In genomic region chr12:28734271-28734670, GRCm38 (mm10) we compare ENCODE assay signal across 28 mouse cellular contexts.
"Had no signal": no experiment of that assay in that cellular context is flagged by ENCODE, and none has a peak within 500 bp of the region (broad histone marks: within the 10 kb centered on the region; RNA-seq: fewer than 3 reads in every experiment).

No protein-coding gene starts in this region.

- H3K27ac ChIP-seq: limb, embryonic 10.5 days; limb, embryonic 12.5 days; limb, embryonic 13.5 days; limb, embryonic 15.5 days; liver, embryonic 12.5 days; liver, embryonic 13.5 days; liver, embryonic 14.5 days; liver, embryonic 15.5 days; lung, embryonic 15.5 days; macrophage; midbrain, embryonic 10.5 days; midbrain, embryonic 12.5 days; midbrain, embryonic 13.5 days; midbrain, embryonic 15.5 days; neural tube, embryonic 12.5 days; neural tube, embryonic 13.5 days had no signal

- H3K4me1 ChIP-seq: limb, embryonic 10.5 days; limb, embryonic 12.5 days; limb, embryonic 13.5 days; limb, embryonic 15.5 days; liver, embryonic 12.5 days; liver, embryonic 15.5 days; lung, embryonic 15.5 days; midbrain, embryonic 10.5 days; midbrain, embryonic 12.5 days; midbrain, embryonic 13.5 days; midbrain, embryonic 15.5 days; neural tube, embryonic 12.5 days; neural tube, embryonic 13.5 days had no signal

- H3K9me3 ChIP-seq: limb, embryonic 10.5 days; limb, embryonic 13.5 days; limb, embryonic 15.5 days; liver, embryonic 15.5 days; lung, embryonic 15.5 days; midbrain, embryonic 10.5 days; midbrain, embryonic 12.5 days; midbrain, embryonic 15.5 days; neural tube, embryonic 12.5 days; neural tube, embryonic 13.5 days had no signal

- H3K4me3 ChIP-seq: limb, embryonic 10.5 days; limb, embryonic 12.5 days; limb, embryonic 13.5 days; limb, embryonic 15.5 days; liver, embryonic 12.5 days; liver, embryonic 13.5 days; liver, embryonic 15.5 days; lung, embryonic 15.5 days; megakaryocyte, embryonic 14.5 days; midbrain, embryonic 10.5 days; midbrain, embryonic 12.5 days; midbrain, embryonic 13.5 days; midbrain, embryonic 15.5 days; myocyte; neural tube, embryonic 12.5 days; neural tube, embryonic 13.5 days had no signal

- DNase-seq: left cerebral cortex, postnatal 4 days; liver; liver, embryonic 13.5 days; liver, postnatal 0 days; lung, adult 18-20 months; lung, adult 2 months; lung, embryonic 14.5 days; lung, postnatal 10 days; lung, postnatal 36 days; lung, postnatal 4 days; midbrain, embryonic 14.5 days had no signal

- H3K9ac ChIP-seq: limb, embryonic 12.5 days; limb, embryonic 13.5 days; limb, embryonic 15.5 days; liver, embryonic 12.5 days; liver, embryonic 13.5 days; liver, embryonic 14.5 days; liver, embryonic 15.5 days; liver, postnatal 0 days; lung, embryonic 14.5 days; lung, embryonic 15.5 days; midbrain, embryonic 12.5 days; midbrain, embryonic 13.5 days; midbrain, embryonic 15.5 days; neural tube, embryonic 12.5 days; neural tube, embryonic 13.5 days had no signal
